Mouse (Mus musculus) cortical plate, adult 2 months (tissue): ENCODE data around the gene Rhov.

ENCODE experiments used
- CTCF ChIP-seq: fragments of 200-500 bp; IDR thresholded peaks from 2 replicates; pipeline ENCODE4 v1.5.1; 2011; ENCODE audit warnings: mild to moderate bottlenecking, control low read depth, low read length; ENCODE audit not compliant: insufficient read depth; ENCODE audit errors: extremely low read depth
- POLR2A ChIP-seq: fragments of 200-500 bp; IDR thresholded peaks from 2 replicates; pipeline ENCODE4 v1.6.1; 2011; ENCODE audit warnings: mild to moderate bottlenecking, low read length, control low read depth; ENCODE audit not compliant: insufficient read depth; ENCODE audit errors: extremely low read depth

DNA sequence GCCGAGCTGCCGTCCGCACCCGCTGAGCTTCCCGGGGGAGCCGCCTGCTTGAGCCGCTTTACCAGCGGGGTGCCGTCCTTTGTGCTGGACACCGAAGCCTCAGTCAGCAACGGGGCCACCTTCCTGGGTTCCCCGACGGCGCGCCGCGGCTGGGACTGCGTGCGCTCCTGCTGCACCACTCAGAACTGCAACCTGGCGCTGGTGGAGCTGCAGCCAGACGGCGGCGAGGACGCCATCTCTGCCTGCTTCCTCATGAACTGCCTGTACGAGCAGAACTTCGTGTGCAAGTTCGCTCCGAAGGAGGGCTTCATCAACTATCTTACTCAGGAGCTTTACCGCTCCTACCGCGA is 33.2 kb downstream of the Rhov start:
- TF ChIP-seq CTCF, result no peak
- no peak for TF ChIP-seq POLR2A
